Mouse (Mus musculus) layer of hippocampus, adult 11-12 months (tissue): ENCODE data around the gene Tmem82.

Source experiments
- DNase-seq: peaks from one replicate; pipeline ENCODE4 v3.0.0; 2022; ENCODE audit warnings: low spot score

Tmem82 gene

DNA sequence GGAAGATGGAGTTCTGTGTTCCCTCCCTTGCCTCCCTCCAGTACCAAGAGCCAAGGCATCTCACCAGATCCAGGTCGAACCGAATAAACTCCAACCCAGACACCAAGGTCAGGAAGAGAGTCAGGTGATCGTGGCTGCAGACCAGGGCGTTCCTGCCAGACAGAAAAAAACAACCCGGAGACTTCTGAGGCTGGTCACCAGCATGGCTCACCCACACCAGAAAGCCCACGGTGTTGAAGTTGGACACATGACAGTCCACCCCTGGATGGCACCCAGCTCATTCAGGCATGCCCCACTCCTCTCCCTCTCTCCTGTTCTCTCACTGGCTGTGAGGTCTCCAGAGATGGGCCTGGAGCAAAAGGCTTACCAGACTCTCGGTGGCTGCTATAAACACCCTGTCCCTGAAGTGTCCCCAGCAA lies 22.9 kb upstream of the Tmem82 start:
- DNase-seq: no peak

GRCm38 (mm10) chr4:141639474-141639873 lies 21.0 kb upstream of the Tmem82 start:
- DNase-seq: no peak

DNA sequence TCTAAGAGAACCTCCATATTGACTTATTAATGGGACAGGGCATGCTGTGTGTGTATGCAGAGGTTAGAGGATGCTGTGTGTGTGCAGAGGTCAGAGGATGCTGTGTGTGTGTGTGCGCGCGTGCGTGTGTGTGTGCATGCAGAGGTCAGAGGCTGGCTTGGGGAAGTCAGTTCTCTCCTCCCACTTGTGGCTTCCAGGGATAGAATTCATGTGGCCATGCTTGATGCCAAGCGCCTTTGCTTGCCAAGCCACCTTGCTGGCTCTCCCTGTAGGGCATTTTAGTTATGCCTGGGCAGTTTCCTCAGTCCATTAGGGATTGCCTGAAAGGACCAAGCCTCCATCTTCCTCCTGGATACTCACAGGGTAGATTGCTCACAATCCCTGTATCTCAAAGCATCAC lies 18.3 kb upstream of the Tmem82 start:
- no peak for DNase-seq

GRCm38 (mm10) chr4:141635991-141636390 lies 17.6 kb upstream of the Tmem82 start:
- DNase-seq: no peak

DNA sequence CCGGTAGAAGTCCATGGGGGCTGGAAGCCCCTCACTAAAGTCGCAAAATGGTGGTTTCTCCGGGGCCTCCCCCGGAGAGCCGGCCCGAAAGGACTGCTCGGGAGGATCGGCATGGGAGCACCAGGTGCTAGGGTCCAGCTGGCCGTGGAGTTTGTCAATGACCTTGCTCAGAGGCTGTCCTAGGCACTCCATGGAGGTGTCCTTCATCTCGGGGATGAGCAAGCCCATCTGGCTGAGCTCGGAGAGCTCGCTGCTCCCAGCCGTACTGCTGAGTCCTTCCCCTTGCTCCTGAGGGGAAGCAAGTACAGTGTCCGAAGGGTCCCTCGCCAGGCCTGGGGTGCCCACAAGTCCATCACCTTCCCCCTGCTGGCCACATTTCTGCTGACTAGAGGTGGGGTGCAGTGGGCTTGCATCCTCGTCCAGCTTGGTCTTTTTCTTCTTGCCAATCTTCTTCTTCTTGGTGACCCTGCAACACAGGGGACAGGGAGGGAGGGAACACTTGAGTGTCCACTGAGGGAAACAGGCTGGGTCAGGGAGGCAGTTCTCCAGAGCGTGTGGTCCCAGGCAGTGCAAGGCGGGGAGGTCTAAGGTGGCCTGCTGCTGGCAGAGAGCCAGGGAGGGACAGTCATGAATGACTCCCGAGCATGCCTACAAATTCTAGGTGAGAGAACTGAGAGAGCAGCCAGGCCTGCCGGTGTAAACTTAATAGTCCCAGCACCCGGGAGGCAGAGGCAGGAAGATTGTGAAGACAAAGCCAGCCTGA lies 13.9 kb upstream of the Tmem82 start:
- DNase-seq: no peak

DNA sequence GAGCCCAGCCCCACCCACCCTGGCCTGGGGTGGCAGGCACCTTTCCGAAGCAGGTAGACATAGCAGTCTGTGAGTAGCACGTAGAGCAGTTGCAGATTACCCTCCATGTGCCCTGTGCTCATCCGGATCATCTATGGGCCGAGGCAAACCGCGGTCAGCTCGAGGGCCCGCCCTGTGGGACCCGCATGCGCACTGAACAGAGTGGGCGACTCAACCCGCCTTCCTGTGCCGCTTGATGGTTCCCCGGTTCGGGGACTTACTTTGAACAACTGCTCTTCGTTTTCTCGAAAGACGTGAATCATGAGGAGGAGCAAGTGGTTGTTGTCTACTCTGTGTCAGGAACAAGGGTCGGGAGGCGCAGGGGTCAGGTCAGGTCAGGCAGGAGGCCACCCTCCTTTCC lies 12.8 kb upstream of the Tmem82 start:
- DNase-seq: no peak

GRCm38 (mm10) chr4:141630021-141630420 lies 11.6 kb upstream of the Tmem82 start:
- DNase-seq: no peak

- no peak for DNase-seq
Measured at GRCm38 (mm10) chr4:141628661-141629060, 10.2 kb upstream of the Tmem82 start.

DNA sequence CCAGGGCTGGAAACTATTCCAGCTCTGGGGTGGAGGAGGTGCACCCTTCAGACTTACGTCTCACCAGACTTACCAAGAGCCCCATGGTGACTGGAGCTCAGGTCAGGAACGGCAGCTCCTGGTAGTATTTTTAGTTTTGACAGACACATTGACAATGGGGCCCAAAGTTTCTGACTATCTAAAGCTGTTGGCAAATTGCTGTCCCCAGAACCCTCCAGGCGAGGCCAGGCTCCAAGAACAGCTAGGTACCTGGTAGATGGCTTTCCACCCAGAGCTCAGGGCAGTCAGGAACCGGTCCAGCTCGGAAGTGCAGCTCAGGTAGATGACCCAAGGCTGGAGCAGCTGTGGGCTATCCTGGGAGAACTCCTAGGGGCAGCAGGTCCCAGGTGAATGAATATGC lies 9.1 kb upstream of the Tmem82 start:
- DNase-seq: no peak

DNA sequence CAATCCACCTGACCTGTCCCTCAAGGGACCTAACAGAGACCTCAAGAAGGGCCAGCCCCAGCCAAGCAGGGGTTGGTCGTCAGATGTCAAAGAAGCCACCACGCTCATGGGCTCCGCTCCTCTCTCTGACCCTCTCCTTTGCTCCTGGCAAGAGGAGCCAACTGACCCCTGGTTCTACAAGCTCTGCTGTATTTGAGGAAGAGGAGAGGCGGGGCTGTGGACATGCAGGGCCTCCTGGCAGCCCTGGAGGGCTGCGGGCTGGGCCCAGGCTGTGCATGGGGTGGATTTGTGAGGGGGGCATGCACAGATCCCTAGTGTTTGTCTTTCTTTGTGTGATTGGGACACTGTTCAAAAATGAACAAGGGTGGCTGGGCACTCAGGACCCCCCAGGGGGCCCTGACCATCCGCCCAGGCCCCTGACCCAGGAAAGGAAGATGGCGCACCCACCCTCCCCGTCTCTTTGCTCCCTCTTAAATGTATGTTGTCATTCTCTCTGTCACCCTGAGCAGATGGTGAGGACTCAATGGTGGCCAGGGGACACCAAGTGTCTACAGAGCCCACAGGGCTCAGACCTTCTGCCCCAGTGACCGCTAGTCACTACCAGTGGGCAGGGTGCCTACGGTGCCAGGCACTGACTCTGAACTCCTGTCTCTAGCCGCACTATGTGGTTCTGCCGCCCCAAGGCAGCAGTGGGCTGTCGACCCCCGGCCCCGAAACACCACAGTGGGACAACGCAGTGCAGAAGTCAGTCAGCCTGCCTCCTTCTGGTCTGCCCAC lies 7.5 kb upstream of the Tmem82 start:
- no peak for DNase-seq

DNA sequence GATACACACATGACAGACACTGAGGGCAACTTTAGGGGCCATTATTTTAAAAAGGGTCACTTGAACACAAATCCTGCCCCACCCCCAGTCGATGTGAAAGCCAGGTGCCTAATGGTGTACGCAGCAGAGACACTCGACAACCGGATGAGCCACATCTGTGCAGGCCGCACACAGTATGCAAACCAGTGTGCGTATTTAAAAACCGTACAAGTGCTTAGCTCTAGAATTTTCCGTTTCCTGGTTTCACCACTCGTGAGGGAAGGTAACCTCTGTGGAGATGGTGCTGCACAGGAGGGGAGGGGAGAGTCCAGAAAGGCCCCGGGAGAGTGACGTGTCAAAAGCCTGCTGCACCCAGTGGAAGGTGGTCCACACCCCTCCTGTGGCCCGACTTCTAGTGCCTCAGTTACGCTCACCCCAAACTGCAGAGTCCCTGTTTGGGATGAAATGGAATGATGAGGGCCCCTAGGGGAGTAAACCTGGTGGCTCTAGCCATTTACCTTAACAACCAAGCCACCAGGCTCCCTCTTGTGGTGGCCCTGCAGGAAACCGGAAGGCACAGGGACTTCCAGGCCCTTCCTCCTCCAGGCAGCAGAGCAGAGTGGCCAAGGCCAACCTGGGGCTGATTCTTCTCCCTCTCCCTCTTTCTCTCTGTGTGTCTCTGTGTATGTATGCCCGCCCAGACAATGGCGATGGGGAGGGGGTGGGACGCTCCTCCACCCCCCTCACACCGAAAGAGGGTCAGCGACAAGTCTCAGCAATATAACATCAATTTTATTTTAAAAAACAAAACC lies 6.7 kb upstream of the Tmem82 start:
- no peak for DNase-seq

GRCm38 (mm10) chr4:141624134-141624533 lies 5.7 kb upstream of the Tmem82 start:
- no peak for DNase-seq

GRCm38 (mm10) chr4:141623666-141624065 lies 5.2 kb upstream of the Tmem82 start, which contains the start of gene Slc25a34:
TSS of gene Slc25a34 (minus strand) at chr4:141623821.
- DNase-seq: no peak

DNA sequence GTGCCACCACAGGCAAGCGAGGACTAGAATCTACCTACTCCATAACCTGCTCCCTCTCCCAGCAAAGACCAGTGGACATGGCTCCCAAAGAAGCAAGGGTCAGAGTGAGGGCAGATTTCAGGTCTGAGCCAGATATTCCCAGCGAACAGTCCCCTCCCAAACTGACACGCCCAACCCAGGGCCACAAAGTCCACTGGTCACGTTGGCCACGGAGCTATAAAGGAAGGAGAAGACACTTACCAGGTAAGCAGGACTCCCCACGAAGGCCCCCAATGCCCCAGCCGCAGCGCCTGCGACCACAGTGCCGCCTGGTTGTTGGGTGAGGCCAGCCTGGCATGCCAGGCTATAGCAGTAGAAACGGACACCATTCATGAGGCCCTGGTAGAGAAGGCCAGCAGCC lies 4.6 kb upstream of the Tmem82 start:
- no peak for DNase-seq

GRCm38 (mm10) chr4:141622580-141622979 lies 4.1 kb upstream of the Tmem82 start:
- DNase-seq: no peak

DNA sequence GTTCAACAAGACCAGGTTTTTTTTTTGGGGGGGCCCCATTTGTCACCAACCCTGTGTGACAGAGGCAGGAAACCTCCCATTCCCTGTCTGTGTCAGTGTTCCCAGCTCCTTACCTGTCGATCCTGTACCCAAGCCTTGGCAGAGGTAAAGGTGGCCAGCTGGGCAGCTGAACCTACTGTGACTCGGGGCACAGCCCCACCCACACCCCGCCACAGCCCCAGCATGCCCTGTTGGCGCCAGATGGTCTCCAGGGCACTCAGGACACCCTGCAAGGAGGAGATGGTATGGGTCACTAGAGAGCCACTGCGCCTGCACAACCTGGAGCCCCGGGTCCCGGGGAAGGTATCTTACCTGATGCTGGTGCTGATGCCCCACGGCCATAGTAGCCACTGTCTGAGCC lies 3.7 kb upstream of the Tmem82 start:
- no peak for DNase-seq

GRCm38 (mm10) chr4:141621297-141621696 lies 2.9 kb upstream of the Tmem82 start:
- no peak for DNase-seq

DNA sequence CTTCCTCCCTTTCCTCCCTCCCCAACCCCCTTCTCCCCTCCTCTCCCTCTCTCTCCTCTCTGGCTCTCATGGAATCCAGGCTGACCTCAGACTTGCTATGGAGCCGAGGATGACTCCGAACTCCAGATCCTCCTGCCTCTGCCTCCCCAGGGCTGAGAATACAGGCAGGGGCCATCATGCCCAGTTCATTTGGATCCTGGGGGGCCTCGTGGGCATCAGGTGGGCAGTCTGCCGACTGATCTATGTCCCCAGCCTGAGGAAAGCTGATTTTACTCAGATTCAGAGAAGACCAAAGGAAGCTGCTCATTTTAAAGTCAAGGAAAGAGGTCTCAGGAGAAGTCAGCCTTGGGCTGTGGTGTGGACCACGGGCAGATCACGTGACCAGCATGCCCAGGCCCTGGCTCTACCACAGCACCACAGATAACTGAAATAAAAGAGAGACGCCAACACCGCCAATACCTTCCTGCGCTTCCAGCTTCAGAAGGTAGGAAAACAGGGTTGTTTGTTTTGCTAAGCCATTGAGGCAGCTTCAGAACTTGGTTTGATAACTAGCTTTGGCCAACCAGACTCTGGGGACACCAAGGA lies 958 bp upstream of the Tmem82 start:
- no peak for DNase-seq

DNA sequence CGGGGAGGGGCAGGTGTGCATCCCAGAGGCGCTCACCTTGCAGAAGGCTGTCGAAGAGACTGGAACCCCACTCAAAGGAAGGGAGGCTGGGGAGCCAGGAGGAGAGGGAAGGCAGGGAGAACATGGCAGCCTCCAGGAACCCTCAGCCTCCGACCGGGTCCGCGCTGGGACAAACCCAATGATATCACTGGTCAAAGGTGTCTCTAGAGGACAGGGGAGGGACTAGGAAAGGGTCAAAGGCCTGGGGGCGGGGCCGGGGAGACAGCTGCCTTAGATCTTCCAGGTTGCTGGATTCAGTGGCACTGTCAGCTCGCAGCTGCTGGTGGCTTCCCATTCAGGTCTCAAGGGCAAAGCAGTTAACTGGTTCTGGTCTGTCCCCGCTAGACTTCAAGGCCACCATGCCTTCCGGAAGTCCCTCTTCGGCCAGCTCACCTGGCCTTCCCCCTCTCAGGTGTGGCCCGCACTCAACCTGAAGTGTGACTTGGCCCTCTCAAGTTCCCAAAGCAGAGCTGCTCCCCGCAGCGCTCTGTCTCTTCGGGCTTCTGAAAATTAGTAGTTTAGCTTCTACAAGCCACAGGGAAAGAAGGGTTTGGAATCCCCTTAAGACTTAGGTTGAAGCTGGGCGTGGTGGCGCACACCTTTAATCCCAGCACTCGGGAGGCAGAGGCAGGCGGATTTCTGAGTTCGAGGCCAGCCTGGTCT lies 419 bp downstream of the Tmem82 start:
- DNase-seq: no peak

DNA sequence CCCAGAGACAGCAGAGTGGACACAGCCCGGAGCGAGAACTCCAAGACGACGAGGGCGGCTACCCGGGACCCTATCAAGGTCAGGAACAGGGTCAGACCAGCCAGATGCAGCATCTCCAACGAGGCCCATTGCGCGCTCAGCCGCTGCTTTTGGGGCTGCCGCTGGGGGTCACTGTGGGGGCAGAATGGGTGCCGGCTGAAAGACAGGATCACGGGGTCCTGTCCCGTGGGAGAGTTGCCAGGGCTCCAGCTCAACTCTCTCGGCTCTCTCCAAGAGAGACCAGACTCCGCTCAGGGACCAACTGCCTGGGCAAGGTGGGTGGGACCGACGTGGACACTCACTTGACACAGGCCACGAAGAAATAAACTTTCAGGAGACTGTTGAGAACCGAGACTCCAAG lies 1.1 kb downstream of the Tmem82 start:
- DNase-seq: peak; percentile 75

DNA sequence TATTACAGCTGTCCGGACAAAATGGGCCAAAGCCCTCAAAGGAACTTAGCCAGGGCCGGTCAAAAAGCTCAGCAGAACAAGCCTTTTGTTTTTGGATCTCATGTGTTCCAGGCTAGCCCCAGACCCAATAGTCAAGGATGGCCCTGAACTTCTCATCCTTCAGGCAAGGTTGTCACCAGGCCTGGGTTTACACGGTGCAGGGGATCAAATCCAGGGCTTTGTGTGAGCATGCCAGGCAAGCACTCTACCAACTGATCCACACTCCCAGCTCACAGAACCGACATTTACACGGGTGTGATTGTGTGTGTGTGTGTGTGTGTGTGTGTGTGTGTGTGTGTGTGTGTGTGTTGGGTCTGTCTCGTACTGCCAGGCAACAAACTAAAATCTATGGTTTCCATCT lies 1.6 kb downstream of the Tmem82 start:
- DNase-seq: no peak

DNA sequence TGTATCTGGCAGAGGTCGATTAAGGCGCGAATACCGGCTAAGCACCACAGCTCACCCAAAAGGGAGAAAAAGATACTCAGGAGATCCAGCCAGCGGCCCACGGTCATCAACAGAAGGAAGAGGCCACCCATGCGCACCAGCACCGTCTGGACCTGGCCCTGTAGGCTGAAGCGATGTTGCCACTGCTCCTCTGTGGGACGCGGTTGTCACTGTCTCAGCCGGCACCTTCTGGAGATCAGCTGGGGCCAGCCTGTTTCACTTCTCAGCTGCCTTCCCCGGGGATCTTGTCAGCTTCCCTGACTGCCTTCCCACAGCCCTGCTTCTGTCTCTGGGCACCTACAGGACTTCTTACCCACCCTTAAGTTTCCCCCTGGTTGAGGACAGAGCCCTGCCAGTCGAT lies 3.5 kb downstream of the Tmem82 start:
- DNase-seq: no peak
